Mouse (Mus musculus) MEL (cell line): ENCODE data around the gene Sqor.

ENCODE experiments used
- CTCF ChIP-seq, 3 experiments: IDR thresholded peaks in 2 of 3; conservative IDR thresholded peaks in 1 of 3; 2 replicates each; pipeline ENCODE4 v1.5.1; 2011 to 2012; ENCODE audit warnings: low read length in 3 of 3, low read depth in 2 of 3, mild to moderate bottlenecking in 2 of 3, improper control_type of control experiment in 1 of 3, inconsistent platforms in 1 of 3, mixed read lengths in 1 of 3, moderate library complexity in 1 of 3; ENCODE audit not compliant: control insufficient read depth in 1 of 3, insufficient read depth in 1 of 3, poor library complexity in 1 of 3, severe bottlenecking in 1 of 3
- E2F4 ChIP-seq: IDR thresholded peaks from 2 replicates; pipeline ENCODE4 v1.6.1; 2011; ENCODE audit warnings: low read depth, low read length, improper control_type of control experiment, borderline replicate concordance
- ELF1 ChIP-seq: IDR thresholded peaks from 2 replicates; pipeline ENCODE4 v1.6.1; 2014; ENCODE audit warnings: low read depth, mild to moderate bottlenecking, inconsistent platforms, low read length, improper control_type of control experiment, moderate library complexity
- EP300 ChIP-seq, 2 experiments: IDR thresholded peaks; 2 replicates each; pipeline ENCODE4 v1.6.1; 2011; ENCODE audit warnings: improper control_type of control experiment in 2 of 2, low read length in 2 of 2, low read depth in 1 of 2, mild to moderate bottlenecking in 1 of 2
- KAT2A ChIP-seq: conservative IDR thresholded peaks from 2 replicates; pipeline ENCODE4 v1.6.1; 2012; ENCODE audit warnings: low read depth, low read length, improper control_type of control experiment, inconsistent platforms
- MAFK ChIP-seq: IDR thresholded peaks from 2 replicates; pipeline ENCODE4 v1.6.1; 2011; ENCODE audit warnings: low read depth, mild to moderate bottlenecking, low read length, improper control_type of control experiment, borderline replicate concordance
- MAZ ChIP-seq: IDR thresholded peaks from 2 replicates; pipeline ENCODE4 v1.6.1; 2012; ENCODE audit warnings: low read depth, mild to moderate bottlenecking, inconsistent platforms, low read length, improper control_type of control experiment
- POLR2A ChIP-seq, 2 experiments: IDR thresholded peaks; 2 replicates each; pipeline ENCODE4 v1.6.1; 2011 to 2012; ENCODE audit warnings: low read length in 2 of 2, mild to moderate bottlenecking in 2 of 2, control low read depth in 1 of 2, improper control_type of control experiment in 1 of 2, low read depth in 1 of 2, moderate library complexity in 1 of 2; ENCODE audit not compliant: control insufficient read depth in 1 of 2, insufficient read depth in 1 of 2, poor library complexity in 1 of 2

GRCm38 (mm10) chr2:122854636-122855035 is 89.6 kb downstream of the Sqor start:
- TF ChIP-seq KAT2A (no peak), MAFK (no peak), EP300 (IDR thresholded peaks at IDR 0.05; ENCODE audit: low read depth in 1 of 2, low read length in 2 of 2) (no peak), CTCF (IDR thresholded peaks at IDR 0.05 in 2 of 3, conservative IDR thresholded peaks at IDR 0.05 in 1 of 3; ENCODE audit: control insufficient read depth in 1 of 3, insufficient read depth in 1 of 3, low read depth in 2 of 3, low read length in 3 of 3, poor library complexity in 1 of 3, severe bottlenecking in 1 of 3) (no peak), POLR2A (IDR thresholded peaks at IDR 0.05; ENCODE audit: control insufficient read depth in 1 of 2, insufficient read depth in 1 of 2, low read depth in 1 of 2, low read length in 2 of 2, poor library complexity in 1 of 2) (no peak), MAZ (no peak), E2F4 (no peak), ELF1 (no peak)
